Comparison of ENCODE assay signal across 21 mouse cellular contexts in the genomic region with DNA sequence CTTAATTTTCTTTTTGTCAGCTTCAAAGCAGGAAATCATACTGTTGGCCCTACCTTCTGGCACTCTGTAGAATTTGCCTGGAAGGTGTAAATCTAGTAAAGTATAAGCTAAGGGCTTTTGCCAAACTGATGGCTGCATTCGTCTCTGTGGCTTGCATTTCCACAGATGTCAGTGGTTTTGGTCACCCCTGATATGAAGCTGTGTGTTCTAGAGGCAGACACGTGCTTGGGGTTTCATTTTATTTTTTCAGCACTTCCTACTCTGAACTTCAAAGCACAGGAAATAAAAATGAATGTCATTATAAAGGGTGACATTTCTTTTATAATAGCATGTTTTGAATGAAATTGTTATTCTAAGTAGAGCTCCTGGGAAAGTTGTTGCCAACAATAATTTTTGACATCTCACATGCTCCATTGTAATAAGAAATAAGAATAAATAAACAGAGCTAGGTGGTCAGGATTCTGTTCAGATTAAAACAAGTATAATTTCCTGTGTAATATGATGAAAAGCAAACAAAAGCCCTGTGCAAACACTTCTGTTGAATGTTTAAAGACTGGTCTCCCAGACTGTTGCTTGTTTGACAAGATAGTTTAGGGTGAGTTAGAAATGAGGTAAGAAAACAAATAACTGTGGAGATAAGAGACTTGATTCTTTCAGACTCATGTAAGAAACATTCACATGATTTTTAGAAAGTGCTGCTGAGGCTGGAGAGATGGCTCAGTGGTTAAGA.
DNase-seq lines count a peak whose midpoint lies in the region; ATAC-seq and TF ChIP-seq lines count a peak whose summit lies in the region.
"Had no signal": no experiment of that assay in that cellular context is flagged by ENCODE, and none has a peak within 500 bp of the region (broad histone marks: within the 10 kb centered on the region; RNA-seq: fewer than 3 reads in every experiment).

No protein-coding gene starts in this region.

- no peaks in the 10 kb centered on the region for H3K36me3 ChIP-seq in embryonic facial prominence, embryonic 11.5 days (replicated peaks; ENCODE audit: control insufficient read depth, insufficient read depth, low read depth, low read length)
- H3K36me3 ChIP-seq in embryonic facial prominence, embryonic 10.5 days (replicated peaks), result no peaks in the 10 kb centered on the region
- no peaks in the 10 kb centered on the region for H3K36me3 ChIP-seq in lung, embryonic 14.5 days (ENCODE audit: insufficient read depth)
- H3K36me3 ChIP-seq: forebrain, embryonic 12.5 days; hindbrain, embryonic 15.5 days; limb, embryonic 13.5 days; midbrain, embryonic 10.5 days had no signal

- no peak for TF ChIP-seq CTCF in lung, embryonic 14.5 days (IDR thresholded peaks at IDR 0.05; ENCODE audit: low read depth)

- H3K4me3 ChIP-seq in embryonic facial prominence, embryonic 11.5 days (ENCODE audit: low read depth, low read length), result no peak overlapping the region
- H3K4me3 ChIP-seq in embryonic facial prominence, embryonic 10.5 days, result no peak overlapping the region
- no peak overlapping the region for H3K4me3 ChIP-seq in lung, embryonic 14.5 days (ENCODE audit: low read depth, low read length)
- H3K4me3 ChIP-seq: forebrain, embryonic 12.5 days; hindbrain, embryonic 15.5 days; limb, embryonic 13.5 days; midbrain, embryonic 10.5 days had no signal

- no peak overlapping the region for H3K4me2 ChIP-seq in embryonic facial prominence, embryonic 11.5 days (ENCODE audit: low read depth, low read length)
- H3K4me2 ChIP-seq in lung, embryonic 14.5 days, result no peak overlapping the region
- H3K4me2 ChIP-seq: forebrain, embryonic 12.5 days; hindbrain, embryonic 15.5 days; limb, embryonic 13.5 days had no signal

- H3K27me3 ChIP-seq in embryonic facial prominence, embryonic 11.5 days (ENCODE audit: control insufficient read depth, insufficient read depth, low read length), result no peaks in the 10 kb centered on the region
- H3K27me3 ChIP-seq in embryonic facial prominence, embryonic 10.5 days (replicated peaks; ENCODE audit: low read depth, poor library complexity, severe bottlenecking), result no peaks in the 10 kb centered on the region
- no peaks in the 10 kb centered on the region for H3K27me3 ChIP-seq in lung, embryonic 14.5 days (ENCODE audit: insufficient read depth, low read length)
- H3K27me3 ChIP-seq: forebrain, embryonic 12.5 days; hindbrain, embryonic 15.5 days; limb, embryonic 13.5 days had no signal

- peak; percentile 16 for DNase-seq in embryonic facial prominence, embryonic 11.5 days (ENCODE audit: low spot score)
- no peak for DNase-seq in embryonic facial prominence, embryonic 10.5 days (ENCODE audit: low spot score)
- DNase-seq in lung, embryonic 14.5 days, result peak; percentile 46
- DNase-seq in lung, postnatal 25 days (ENCODE audit: low spot score), result no peak
- no peak for DNase-seq in lung, adult 18-20 months
- DNase-seq in left cerebral cortex, adult 11 months (ENCODE audit: low spot score), result no peak
- DNase-seq: adrenal gland, postnatal 10 days; cerebellum, adult 11 months; cerebellum, postnatal 10 days; gastrocnemius, postnatal 14 days; heart, adult 18-20 months; heart, postnatal 36 days; kidney, adult 9 months; kidney, postnatal 36 days; lung, postnatal 14 days had no signal

- ATAC-seq in embryonic facial prominence, embryonic 11.5 days (replicated peaks; ENCODE audit: insufficient number of reproducible peaks, low FRiP score, low TSS enrichment, low read depth), result no peak
- ATAC-seq in lung, embryonic 14.5 days (ENCODE audit: insufficient read depth), result peak; percentile 78
- peak; percentile 82 for ATAC-seq in common myeloid progenitor, adult 5-6 weeks (replicated peaks; ENCODE audit: low read depth, poor library complexity, severe bottlenecking)
- ATAC-seq in megakaryocyte progenitor cell, adult 5-6 weeks (replicated peaks; ENCODE audit: poor library complexity), result peak; percentile 66

- H3K9me3 ChIP-seq in embryonic facial prominence, embryonic 11.5 days (replicated peaks; ENCODE audit: control insufficient read depth, low read length), result no peaks in the 10 kb centered on the region
- H3K9me3 ChIP-seq in embryonic facial prominence, embryonic 10.5 days, result no peaks in the 10 kb centered on the region
- H3K9me3 ChIP-seq in lung, embryonic 14.5 days (ENCODE audit: low read depth, low read length), result no peaks in the 10 kb centered on the region
- H3K9me3 ChIP-seq: forebrain, embryonic 12.5 days; hindbrain, embryonic 15.5 days; limb, embryonic 13.5 days; midbrain, embryonic 10.5 days had no signal

- no peak overlapping the region for H3K27ac ChIP-seq in embryonic facial prominence, embryonic 11.5 days (replicated peaks; ENCODE audit: low read depth, low read length)
- H3K27ac ChIP-seq in embryonic facial prominence, embryonic 10.5 days (replicated peaks), result no peak overlapping the region
- H3K27ac ChIP-seq in lung, embryonic 14.5 days (ENCODE audit: low read depth), result no peak overlapping the region
- H3K27ac ChIP-seq: forebrain, embryonic 12.5 days; hindbrain, embryonic 15.5 days; limb, embryonic 13.5 days; midbrain, embryonic 10.5 days had no signal

- 28% methylated on average over 2 of the region's 2 CpGs for WGBS in embryonic facial prominence, embryonic 11.5 days
- WGBS in embryonic facial prominence, embryonic 10.5 days, result 42% methylated on average over 2 of the region's 2 CpGs
- 5% methylated on average over 2 of the region's 2 CpGs for WGBS in lung, embryonic 14.5 days

- H3K4me1 ChIP-seq in embryonic facial prominence, embryonic 11.5 days (ENCODE audit: control insufficient read depth, insufficient read depth, low read length), result no peaks in the 10 kb centered on the region
- H3K4me1 ChIP-seq in embryonic facial prominence, embryonic 10.5 days, result peaks cover 5% of the 10 kb centered on the region
- H3K4me1 ChIP-seq in lung, embryonic 14.5 days (ENCODE audit: insufficient read depth), result no peaks in the 10 kb centered on the region
- H3K4me1 ChIP-seq: forebrain, embryonic 12.5 days; hindbrain, embryonic 15.5 days; limb, embryonic 13.5 days; midbrain, embryonic 10.5 days had no signal

- no peak overlapping the region for H3K9ac ChIP-seq in embryonic facial prominence, embryonic 11.5 days (replicated peaks; ENCODE audit: low read length)
- no peak overlapping the region for H3K9ac ChIP-seq in lung, embryonic 14.5 days
- H3K9ac ChIP-seq: forebrain, embryonic 12.5 days; hindbrain, embryonic 15.5 days; limb, embryonic 13.5 days had no signal

Comparison
In these comparisons a context has a peak if more than half of its experiments do, and no peak if none do; other contexts are left out.
1. DNase-seq: peak in embryonic facial prominence, embryonic 11.5 days (single experiment) and lung, embryonic 14.5 days (single experiment); none in embryonic facial prominence, embryonic 10.5 days (single experiment), lung, postnatal 25 days (single experiment), lung, adult 18-20 months (0 of 2) and left cerebral cortex, adult 11 months (single experiment).